Mouse (Mus musculus) limb, embryonic 13.5 days (tissue): ENCODE results near the gene Gfpt2. TPM values are rescaled to one million over a fixed set of nuclear protein-coding genes. Genes with fewer than 3 reads are reported as not detected.
A peak's percentile ranks its signal among the peaks of the same experiment; 100 is the strongest.
"Not testable (repeated sequence)": the region's sequence is repeated elsewhere in the genome, so short reads cannot be mapped to it uniquely, and the experiment has no call there.

Experiments used
- ATAC-seq: fragments of 200-750 bp; cut with Nextera tagmentation; 2 replicates; pipeline ENCODE4 v1.8.0; 2017; ENCODE audit warnings: low read depth, moderate number of reproducible peaks, moderate TSS enrichment; ENCODE audit not compliant: low FRiP score
- H3K27ac ChIP-seq: fragments of 300-500 bp; sonication (generic); 2 replicates; pipeline ENCODE4 v1.5.1; 2015; ENCODE audit warnings: inconsistent platforms, mild to moderate bottlenecking, moderate library complexity
- H3K27me3 ChIP-seq: fragments of 300-500 bp; sonication (generic); 2 replicates; pipeline ENCODE4 v1.6.1; 2015; ENCODE audit warnings: mild to moderate bottlenecking, inconsistent platforms
- H3K36me3 ChIP-seq: fragments of 300-500 bp; sonication (generic); 2 replicates; pipeline ENCODE4 v1.6.1; 2015; ENCODE audit warnings: inconsistent platforms, mild to moderate bottlenecking, moderate library complexity
- H3K4me1 ChIP-seq: fragments of 300-500 bp; sonication (generic); 2 replicates; pipeline ENCODE4 v1.6.1; 2015; ENCODE audit warnings: inconsistent platforms
- H3K4me2 ChIP-seq: fragments of 300-500 bp; sonication (generic); replicated peaks from 2 replicates; pipeline ENCODE4 v1.6.1; 2015; ENCODE audit warnings: inconsistent platforms, mild to moderate bottlenecking, moderate library complexity
- H3K4me3 ChIP-seq: fragments of 300-500 bp; sonication (generic); 2 replicates; pipeline ENCODE4 v1.5.1; 2015; ENCODE audit warnings: moderate library complexity, mild to moderate bottlenecking, inconsistent platforms
- H3K9ac ChIP-seq: fragments of 300-500 bp; sonication (generic); 2 replicates; pipeline ENCODE4 v1.6.1; 2015; ENCODE audit warnings: mild to moderate bottlenecking, inconsistent platforms
- H3K9me3 ChIP-seq: fragments of 300-500 bp; sonication (generic); 2 replicates; pipeline ENCODE4 v1.6.1; 2016; ENCODE audit warnings: inconsistent platforms
- WGBS: fragments of 180-500 bp; shearing (Covaris S2); methylation state at CpG from one replicate; pipeline ENCODE4 v1.1.7; 2015; 5-methylcytosine and 5-hydroxymethylcytosine counted together
- polyA plus RNA-seq: library from polyadenylated mRNA; unstranded; fragments of >200 nt; fragmentation: Nextera tagmentation; extraction: Ambion mirVana; gene quantifications from 2 replicates; pipeline ENCODE4 v1.2.1, GENCODE M21; 2015

Gene Gfpt2
- polyA plus RNA-seq, 1 experiment from 2014 or later: 39.3 TPM

- no peak overlapping the region for H3K9ac ChIP-seq
- 93% methylated on average over 2 of the region's 2 CpGs for WGBS
- no peaks in the 10 kb centered on the region for H3K27me3 ChIP-seq
- ATAC-seq: no peak
- H3K4me1 ChIP-seq: peaks cover 35% of the 10 kb centered on the region
- H3K4me3 ChIP-seq: no peak overlapping the region
- no peak overlapping the region for H3K27ac ChIP-seq
- H3K9me3 ChIP-seq: no peaks in the 10 kb centered on the region
- no peaks in the 10 kb centered on the region for H3K36me3 ChIP-seq
- H3K4me2 ChIP-seq: no peak overlapping the region
Observed at GRCm38 (mm10) chr11:49766137-49766411, 27.9 kb upstream of the Gfpt2 start.

- not testable (repeated sequence) for H3K9ac ChIP-seq, H3K9me3 ChIP-seq, H3K27ac ChIP-seq, H3K36me3 ChIP-seq, ATAC-seq, H3K4me3 ChIP-seq, H3K4me2 ChIP-seq, H3K27me3 ChIP-seq
- 92% methylated on average over 4 of the region's 6 CpGs for WGBS
- H3K4me1 ChIP-seq: peaks cover 31% of the 10 kb centered on the region
Observed at GRCm38 (mm10) chr11:49767497-49767896, 26.5 kb upstream of the Gfpt2 start.

- Histone ChIP-seq H3K4me3 (no peak overlapping the region), H3K9me3 (no peaks in the 10 kb centered on the region), H3K4me1 (peaks cover 19% of the 10 kb centered on the region), H3K27me3 (no peaks in the 10 kb centered on the region), H3K4me2 (no peak overlapping the region), H3K9ac (no peak overlapping the region), H3K36me3 (no peaks in the 10 kb centered on the region), H3K27ac (no peak overlapping the region)
- 93% methylated on average over 5 of the region's 5 CpGs for WGBS
- no peak for ATAC-seq
Observed at GRCm38 (mm10) chr11:49768781-49769180, 25.2 kb upstream of the Gfpt2 start.

GRCm38 (mm10) chr11:49770676-49771550 is 23.1 kb upstream of the Gfpt2 start:
- no peak for ATAC-seq
- Histone ChIP-seq H3K27ac (no peak overlapping the region), H3K36me3 (no peaks in the 10 kb centered on the region), H3K9ac (no peak overlapping the region), H3K4me1 (0 out of 2 replicates have a peak, but pooled peaks cover 7% of the 10 kb centered on the region), H3K27me3 (no peaks in the 10 kb centered on the region), H3K9me3 (no peaks in the 10 kb centered on the region), H3K4me3 (no peak overlapping the region), H3K4me2 (no peak overlapping the region)
- WGBS: 85% methylated on average over 9 of the region's 9 CpGs

- Histone ChIP-seq H3K9me3 (no peaks in the 10 kb centered on the region), H3K9ac (no peak overlapping the region), H3K4me1 (no peaks in the 10 kb centered on the region), H3K36me3 (no peaks in the 10 kb centered on the region), H3K4me2 (no peak overlapping the region), H3K27ac (no peak overlapping the region), H3K4me3 (no peak overlapping the region), H3K27me3 (no peaks in the 10 kb centered on the region)
- ATAC-seq: no peak
- WGBS: 50% methylated on average over 5 of the region's 5 CpGs
Observed at GRCm38 (mm10) chr11:49772251-49772650, 21.7 kb upstream of the Gfpt2 start.

GRCm38 (mm10) chr11:49774894-49775293 is 19.1 kb upstream of the Gfpt2 start:
- H3K27ac ChIP-seq: no peak overlapping the region
- H3K4me1 ChIP-seq: no peaks in the 10 kb centered on the region
- 88% methylated on average over 4 of the region's 4 CpGs for WGBS
- no peaks in the 10 kb centered on the region for H3K36me3 ChIP-seq
- no peak overlapping the region for H3K4me3 ChIP-seq
- no peaks in the 10 kb centered on the region for H3K27me3 ChIP-seq
- H3K4me2 ChIP-seq: no peak overlapping the region
- ATAC-seq: no peak
- H3K9ac ChIP-seq: no peak overlapping the region
- no peaks in the 10 kb centered on the region for H3K9me3 ChIP-seq

GRCm38 (mm10) chr11:49778844-49779243 is 15.1 kb upstream of the Gfpt2 start:
- 86% methylated on average over 6 of the region's 6 CpGs for WGBS
- no peak overlapping the region for H3K27ac ChIP-seq

GRCm38 (mm10) chr11:49780161-49780817 is 13.7 kb upstream of the Gfpt2 start:
- no peaks in the 10 kb centered on the region for H3K9me3 ChIP-seq
- H3K4me1 ChIP-seq: no peaks in the 10 kb centered on the region
- ATAC-seq: no peak
- no peak overlapping the region for H3K9ac ChIP-seq
- 81% methylated on average over 4 of the region's 4 CpGs for WGBS
- H3K4me3 ChIP-seq: no peak overlapping the region
- no peaks in the 10 kb centered on the region for H3K27me3 ChIP-seq
- H3K4me2 ChIP-seq: no peak overlapping the region
- no peak overlapping the region for H3K27ac ChIP-seq
- no peaks in the 10 kb centered on the region for H3K36me3 ChIP-seq

More at GRCm38 (mm10) chr11:49778844-49779243, 15.1 kb upstream of the Gfpt2 start:
- Histone ChIP-seq H3K9me3 (no peaks in the 10 kb centered on the region), H3K27me3 (no peaks in the 10 kb centered on the region), H3K9ac (no peak overlapping the region), H3K36me3 (no peaks in the 10 kb centered on the region), H3K4me2 (no peak overlapping the region), H3K4me3 (no peak overlapping the region), H3K4me1 (no peaks in the 10 kb centered on the region)
- ATAC-seq: no peak

GRCm38 (mm10) chr11:49781833-49782399 is 12.1 kb upstream of the Gfpt2 start:
- no peak overlapping the region for H3K27ac ChIP-seq
- no peak overlapping the region for H3K4me3 ChIP-seq
- no peaks in the 10 kb centered on the region for H3K4me1 ChIP-seq
- no peaks in the 10 kb centered on the region for H3K27me3 ChIP-seq
- H3K9me3 ChIP-seq: no peaks in the 10 kb centered on the region
- 62% methylated on average over 6 of the region's 6 CpGs for WGBS
- H3K4me2 ChIP-seq: no peak overlapping the region
- no peak for ATAC-seq
- no peaks in the 10 kb centered on the region for H3K36me3 ChIP-seq
- H3K9ac ChIP-seq: no peak overlapping the region

- Histone ChIP-seq H3K4me1 (peaks cover 26% of the 10 kb centered on the region), H3K9ac (no peak overlapping the region), H3K36me3 (no peaks in the 10 kb centered on the region), H3K27ac (no peak overlapping the region), H3K9me3 (peaks cover 11% of the 10 kb centered on the region; the same call in 1 of the 2 replicates), H3K4me3 (no peak overlapping the region), H3K4me2 (peak overlapping the region; percentile 86), H3K27me3 (no peaks in the 10 kb centered on the region)
- WGBS: 8% methylated on average over 14 of the region's 14 CpGs
- ATAC-seq: no peak
Observed at GRCm38 (mm10) chr11:49793131-49793530, 847 bp upstream of the Gfpt2 start.

GRCm38 (mm10) chr11:49794342-49795144 is 565 bp downstream of the Gfpt2 start:
- peak overlapping the region; percentile 89 for H3K27ac ChIP-seq
- WGBS: under 1% methylated on average over 45 of the region's 45 CpGs
- H3K27me3 ChIP-seq: no peaks in the 10 kb centered on the region
- peak overlapping the region; percentile 71 for H3K4me3 ChIP-seq
- no peaks in the 10 kb centered on the region; the same call in 1 of the 2 replicates for H3K36me3 ChIP-seq
- peak overlapping the region; percentile 82 for H3K9ac ChIP-seq
- peak overlapping the region; percentile 86 for H3K4me2 ChIP-seq
- no peak; the same call in 1 of the 2 replicates for ATAC-seq
- H3K9me3 ChIP-seq: peaks cover 6% of the 10 kb centered on the region; the same call in 1 of the 2 replicates
- peaks cover 32% of the 10 kb centered on the region for H3K4me1 ChIP-seq

GRCm38 (mm10) chr11:49798931-49799330 is 5.0 kb downstream of the Gfpt2 start:
- Histone ChIP-seq H3K9ac (no peak overlapping the region), H3K36me3 (peaks cover 6% of the 10 kb centered on the region; the same call in 1 of the 2 replicates), H3K27me3 (no peaks in the 10 kb centered on the region), H3K4me2 (no peak overlapping the region), H3K9me3 (no peaks in the 10 kb centered on the region), H3K4me3 (no peak overlapping the region), H3K27ac (no peak overlapping the region), H3K4me1 (peaks cover 49% of the 10 kb centered on the region)
- WGBS: 93% methylated on average over 6 of the region's 6 CpGs
- no peak for ATAC-seq
